Mouse (Mus musculus) MN1 (cell line): ENCODE data around the gene Cenpa.
"Not testable (repeated sequence)": the region's sequence is repeated elsewhere in the genome, so short reads cannot be mapped to it uniquely, and the experiment has no call there.

ENCODE experiments used
- DNase-seq: peaks from one replicate; pipeline ENCODE4 v3.0.0-alpha.2; 2016; ENCODE audit warnings: low spot score

Cenpa gene

GRCm38 (mm10) chr5:30678722-30679296 lies 12.2 kb downstream of the Cenpa start:
- DNase-seq: no peak

- no peak for DNase-seq
Measured at GRCm38 (mm10) chr5:30679593-30679992, 13.0 kb downstream of the Cenpa start.

- no peak for DNase-seq
Measured at GRCm38 (mm10) chr5:30681970-30682369, 15.4 kb downstream of the Cenpa start.

- no peak for DNase-seq
Measured at GRCm38 (mm10) chr5:30682967-30683600, 16.5 kb downstream of the Cenpa start.

GRCm38 (mm10) chr5:30683993-30684392 lies 17.4 kb downstream of the Cenpa start:
- no peak for DNase-seq

- DNase-seq: no peak
Measured at GRCm38 (mm10) chr5:30686781-30687180, 20.2 kb downstream of the Cenpa start.

- DNase-seq: no peak
Measured at GRCm38 (mm10) chr5:30700361-30701000, 33.9 kb downstream of the Cenpa start.

- DNase-seq: not testable (repeated sequence)
Measured at GRCm38 (mm10) chr5:30701373-30701772, 34.8 kb downstream of the Cenpa start.

GRCm38 (mm10) chr5:30701866-30702265 lies 35.3 kb downstream of the Cenpa start:
- no peak for DNase-seq

- peak; percentile 88 for DNase-seq
Measured at GRCm38 (mm10) chr5:30709744-30710383, 43.3 kb downstream of the Cenpa start.

GRCm38 (mm10) chr5:30710486-30710885 lies 43.9 kb downstream of the Cenpa start:
- peak; percentile 25 for DNase-seq

GRCm38 (mm10) chr5:30711147-30712001 lies 44.8 kb downstream of the Cenpa start, which contains the start of gene Dpysl5:
TSS of gene Dpysl5 (plus strand) at chr5:30711564.
- DNase-seq: peak; percentile 89

GRCm38 (mm10) chr5:30712002-30712390 lies 45.4 kb downstream of the Cenpa start:
- no peak for DNase-seq

- DNase-seq: peak; percentile 43
Measured at GRCm38 (mm10) chr5:30712441-30713298, 46.1 kb downstream of the Cenpa start.

GRCm38 (mm10) chr5:30713299-30713675 lies 46.7 kb downstream of the Cenpa start:
- DNase-seq: no peak

GRCm38 (mm10) chr5:30713691-30714090 lies 47.1 kb downstream of the Cenpa start:
- DNase-seq: no peak

GRCm38 (mm10) chr5:30716311-30716710 lies 49.7 kb downstream of the Cenpa start:
- DNase-seq: no peak

- no peak for DNase-seq
Measured at GRCm38 (mm10) chr5:30717506-30717905, 50.9 kb downstream of the Cenpa start.

GRCm38 (mm10) chr5:30717991-30718703 lies 51.6 kb downstream of the Cenpa start:
- peak; percentile 23 for DNase-seq

- DNase-seq: no peak
Measured at GRCm38 (mm10) chr5:30721935-30722334, 55.4 kb downstream of the Cenpa start.
